Mouse (Mus musculus) forebrain, embryonic 16.5 days (tissue): ENCODE data around the gene Akip1. TPM values are rescaled to one million over a fixed set of nuclear protein-coding genes. Genes with fewer than 3 reads are reported as not detected.

ENCODE experiments used
- ATAC-seq: fragments of 200-750 bp; cut with Nextera tagmentation; 2 replicates; pipeline ENCODE4 v1.8.0; 2017; ENCODE audit warnings: mild to moderate bottlenecking, moderate library complexity
- H3K27ac ChIP-seq: fragments of 300-500 bp; sonication (generic); 2 replicates; pipeline ENCODE4 v1.5.1; 2014; ENCODE audit warnings: low read length, control low read depth
- H3K27me3 ChIP-seq: fragments of 300-500 bp; sonication (generic); replicated peaks from 2 replicates; pipeline ENCODE4 v1.6.1; 2014; ENCODE audit warnings: low read length; ENCODE audit not compliant: control insufficient read depth, insufficient read depth
- H3K36me3 ChIP-seq: fragments of 300-500 bp; sonication (generic); 2 replicates; pipeline ENCODE4 v1.6.1; 2014; ENCODE audit not compliant: control insufficient read depth, insufficient read depth
- H3K4me1 ChIP-seq: fragments of 300-500 bp; sonication (generic); replicated peaks from 2 replicates; pipeline ENCODE4 v1.6.1; 2014; ENCODE audit warnings: low read length; ENCODE audit not compliant: control insufficient read depth, insufficient read depth
- H3K4me2 ChIP-seq: fragments of 300-500 bp; sonication (generic); 2 replicates; pipeline ENCODE4 v1.6.1; 2014; ENCODE audit warnings: mild to moderate bottlenecking, low read length, control low read depth
- H3K4me3 ChIP-seq: fragments of 300-500 bp; sonication (generic); replicated peaks from 2 replicates; pipeline ENCODE4 v1.5.1; 2014; ENCODE audit warnings: mild to moderate bottlenecking, low read length, control low read depth
- H3K9ac ChIP-seq: fragments of 300-500 bp; sonication (generic); replicated peaks from 2 replicates; pipeline ENCODE4 v1.6.1; 2014; ENCODE audit warnings: low read depth, low read length, control low read depth
- H3K9me3 ChIP-seq: fragments of 300-500 bp; sonication (generic); 2 replicates; pipeline ENCODE4 v1.6.1; 2016; ENCODE audit warnings: low read length; ENCODE audit not compliant: control insufficient read depth
- WGBS: fragments of 180-500 bp; shearing (Covaris S2); extraction: QIAGEN DNeasy Blood & Tissue Kit; methylation state at CpG from one replicate; pipeline ENCODE4 v1.1.7; 2014; 5-methylcytosine and 5-hydroxymethylcytosine counted together
- polyA plus RNA-seq: library from polyadenylated mRNA; unstranded; fragments of >200 nt; fragmentation: Nextera tagmentation; extraction: Ambion mirVana; gene quantifications from 2 replicates; pipeline ENCODE4 v1.2.1, GENCODE M21; 2015

Akip1 gene
- polyA plus RNA-seq: 13.0 and 19.4 TPM in 2 replicates

DNA sequence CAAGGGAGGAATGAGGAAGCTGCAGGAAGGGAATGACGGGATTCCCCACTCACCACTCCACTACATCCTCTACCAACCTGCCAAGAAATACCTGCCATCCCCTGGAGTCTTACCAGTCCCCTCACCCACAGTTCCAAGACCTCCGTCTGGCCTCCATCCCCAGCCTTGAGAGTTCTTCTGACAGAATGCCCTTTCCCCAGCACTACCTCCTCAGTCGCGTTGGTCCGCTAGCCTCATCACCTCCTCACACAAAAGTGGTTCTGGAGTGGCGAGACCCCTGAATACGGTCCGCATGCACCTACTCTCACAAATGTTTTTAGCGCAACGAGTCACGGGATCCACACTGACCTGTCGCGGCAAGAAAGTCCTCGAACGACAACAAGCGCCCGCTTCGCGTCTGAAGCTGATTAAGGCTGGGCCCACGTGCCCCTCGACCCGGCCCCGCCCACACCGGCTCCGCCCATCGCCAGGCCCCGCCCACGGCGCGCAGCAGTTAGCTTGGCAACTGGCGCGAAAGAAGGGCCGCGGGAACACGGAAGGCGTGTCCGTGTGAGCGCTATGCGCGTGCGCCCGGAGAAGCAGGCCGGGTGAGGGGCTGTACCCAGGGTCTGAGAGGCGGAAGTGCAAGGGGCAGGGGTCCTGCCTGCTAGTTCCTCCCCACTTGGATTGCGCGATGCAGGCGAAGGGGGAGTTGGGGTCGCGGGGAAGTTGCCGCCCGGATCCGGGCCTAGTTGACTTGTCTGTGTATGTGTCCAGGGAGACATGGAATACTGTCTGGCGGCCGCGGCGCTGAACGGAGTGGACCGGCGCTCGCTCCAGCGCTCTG lies at the start of gene Akip1, which contains the start of gene St5:
Gene Akip1 (plus strand): TSS at position 501 of the 826 bp plus-strand sequence.
Gene St5 (minus strand): TSS at position 416 of the 826 bp plus-strand sequence.
- Histone ChIP-seq H3K27me3 (no peaks in the 10 kb centered on the region), H3K9me3 (no peaks in the 10 kb centered on the region), H3K4me2 (peak within 1 kb of the TSS; percentile 87), H3K36me3 (no peaks in the 10 kb centered on the region), H3K4me3 (peak within 1 kb of the TSS; percentile 85), H3K9ac (peak within 1 kb of the TSS; percentile 78), H3K27ac (peak within 1 kb of the TSS; percentile 56), H3K4me1 (peaks cover 8% of the 10 kb centered on the region; the same call in 1 of the 2 replicates)
- WGBS: under 1% methylated on average over 61 of the region's 61 CpGs
- peak; percentile 97 for ATAC-seq

DNA sequence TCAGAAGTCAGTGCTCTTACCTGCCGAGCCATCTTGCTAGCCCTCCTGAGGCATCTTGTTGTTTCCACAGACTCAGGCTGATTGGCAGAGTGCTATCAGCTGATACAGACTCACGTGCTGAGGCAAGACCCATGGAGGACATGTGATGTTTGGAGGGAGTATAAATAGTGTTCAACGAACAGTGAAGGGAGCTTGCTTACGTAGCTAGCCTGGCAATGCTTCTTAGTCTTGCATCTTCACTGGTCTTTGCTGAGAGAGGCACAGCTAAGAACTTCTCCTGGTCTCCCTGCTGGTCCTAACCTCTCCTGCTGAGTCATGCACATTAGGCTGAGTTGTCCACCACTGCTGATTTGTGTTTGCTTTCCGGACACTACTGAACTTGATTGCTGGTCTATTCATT lies 48.6 kb upstream of the Akip1 start:
- Histone ChIP-seq H3K4me1 (no peaks in the 10 kb centered on the region), H3K4me2 (no peak overlapping the region), H3K9me3 (no peaks in the 10 kb centered on the region), H3K27ac (no peak overlapping the region), H3K4me3 (no peak overlapping the region), H3K9ac (no peak overlapping the region), H3K36me3 (no peaks in the 10 kb centered on the region), H3K27me3 (no peaks in the 10 kb centered on the region)
- 80% methylated on average over 5 of the region's 5 CpGs for WGBS
- ATAC-seq: no peak

DNA sequence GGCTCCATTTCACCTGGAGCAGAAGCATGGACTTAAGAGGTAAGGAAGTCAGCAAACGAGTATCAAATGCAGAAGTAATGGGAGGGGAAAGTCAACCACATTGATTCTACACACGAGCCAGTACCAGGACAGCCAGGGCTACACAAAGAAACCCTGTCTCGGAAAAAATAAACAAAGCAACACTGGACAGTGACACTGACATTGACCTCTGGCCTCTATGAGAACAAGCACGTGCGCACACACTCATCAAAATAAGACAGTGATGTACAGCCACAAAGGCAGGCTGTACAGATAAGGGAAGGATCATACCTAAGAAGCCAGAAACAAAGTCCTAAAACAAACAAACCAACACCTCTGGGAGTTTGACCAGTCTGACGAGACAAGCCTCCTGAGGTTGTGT lies 45.6 kb upstream of the Akip1 start:
- no peak overlapping the region for H3K9ac ChIP-seq
- H3K27me3 ChIP-seq: no peaks in the 10 kb centered on the region
- H3K27ac ChIP-seq: no peak overlapping the region
- H3K4me2 ChIP-seq: no peak overlapping the region
- no peaks in the 10 kb centered on the region for H3K9me3 ChIP-seq
- 75% methylated on average over 6 of the region's 6 CpGs for WGBS
- H3K4me1 ChIP-seq: no peaks in the 10 kb centered on the region
- ATAC-seq: no peak
- no peak overlapping the region for H3K4me3 ChIP-seq
- H3K36me3 ChIP-seq: no peaks in the 10 kb centered on the region

DNA sequence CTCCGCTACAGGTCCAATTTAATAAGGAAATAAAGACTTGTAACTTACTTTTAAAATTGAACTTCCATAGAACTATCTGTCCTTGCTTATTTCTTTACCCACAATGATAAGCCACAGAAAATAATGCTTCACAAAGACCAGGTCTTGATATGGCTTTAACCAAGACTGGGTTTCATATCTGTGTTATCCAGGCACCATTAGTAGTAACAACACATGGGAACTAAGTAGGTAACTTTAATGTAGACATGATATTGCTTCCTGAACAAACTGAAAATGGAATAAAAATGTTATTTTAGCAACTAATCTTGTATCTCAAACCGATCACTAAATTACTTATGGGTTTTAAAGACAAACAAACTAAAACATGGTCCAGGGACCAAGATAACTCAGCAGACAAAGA lies 44.2 kb upstream of the Akip1 start:
- H3K9me3 ChIP-seq: no peaks in the 10 kb centered on the region
- no peaks in the 10 kb centered on the region for H3K4me1 ChIP-seq
- H3K9ac ChIP-seq: no peak overlapping the region
- no peak overlapping the region for H3K27ac ChIP-seq
- no peak overlapping the region for H3K4me3 ChIP-seq
- H3K27me3 ChIP-seq: no peaks in the 10 kb centered on the region
- H3K4me2 ChIP-seq: no peak overlapping the region
- no peak for ATAC-seq
- no peaks in the 10 kb centered on the region for H3K36me3 ChIP-seq
- WGBS: 94% methylated on average over 2 of the region's 2 CpGs

DNA sequence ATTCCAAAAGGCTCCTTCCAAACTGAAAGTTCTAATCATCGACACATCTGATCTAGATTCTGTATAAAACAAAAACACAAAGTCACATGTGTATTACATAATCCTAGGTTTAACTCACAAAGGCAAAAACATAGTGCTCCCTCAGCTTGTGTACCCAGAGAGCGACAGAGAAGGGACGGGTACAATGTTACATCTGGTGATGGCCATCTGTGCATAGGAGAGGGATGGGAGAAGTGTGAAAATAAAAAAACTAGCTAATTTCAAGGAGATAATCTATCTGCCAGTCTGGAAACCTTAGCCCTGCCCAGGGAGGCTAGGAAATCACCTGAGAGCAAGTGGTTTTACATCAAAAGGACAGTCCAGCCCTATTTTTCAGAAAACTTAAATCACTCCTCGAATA lies 40.9 kb upstream of the Akip1 start:
- no peaks in the 10 kb centered on the region for H3K4me1 ChIP-seq
- H3K36me3 ChIP-seq: no peaks in the 10 kb centered on the region
- H3K4me2 ChIP-seq: no peak overlapping the region
- 51% methylated on average over 4 of the region's 4 CpGs for WGBS
- no peaks in the 10 kb centered on the region for H3K27me3 ChIP-seq
- H3K4me3 ChIP-seq: no peak overlapping the region
- H3K9ac ChIP-seq: no peak overlapping the region
- H3K27ac ChIP-seq: no peak overlapping the region
- ATAC-seq: no peak
- H3K9me3 ChIP-seq: no peaks in the 10 kb centered on the region

DNA sequence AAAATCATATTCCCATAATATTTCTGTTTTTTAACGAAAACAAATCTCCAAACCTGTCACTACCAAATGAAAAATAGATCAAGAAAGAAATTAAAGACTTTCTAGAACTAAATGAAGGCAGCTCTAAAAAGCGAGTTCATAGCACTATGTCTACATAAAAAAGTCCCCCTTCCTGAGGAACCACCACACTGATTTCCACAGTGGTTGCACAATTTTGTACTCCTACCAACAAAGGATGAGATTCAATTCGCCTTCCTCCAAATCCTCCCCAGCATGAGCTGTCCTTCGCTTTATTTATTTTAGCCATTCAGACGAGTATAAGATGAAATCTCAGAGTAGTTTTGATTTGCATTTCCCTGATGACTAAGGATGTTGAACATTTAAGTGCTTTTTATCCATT lies 36.8 kb upstream of the Akip1 start:
- Histone ChIP-seq H3K9me3 (no peaks in the 10 kb centered on the region), H3K4me1 (peaks cover 4% of the 10 kb centered on the region), H3K4me3 (no peak overlapping the region), H3K36me3 (no peaks in the 10 kb centered on the region), H3K27ac (no peak overlapping the region), H3K9ac (no peak overlapping the region), H3K27me3 (no peaks in the 10 kb centered on the region), H3K4me2 (no peak overlapping the region)
- no peak for ATAC-seq
- WGBS: 84% methylated on average over 5 of the region's 5 CpGs

DNA sequence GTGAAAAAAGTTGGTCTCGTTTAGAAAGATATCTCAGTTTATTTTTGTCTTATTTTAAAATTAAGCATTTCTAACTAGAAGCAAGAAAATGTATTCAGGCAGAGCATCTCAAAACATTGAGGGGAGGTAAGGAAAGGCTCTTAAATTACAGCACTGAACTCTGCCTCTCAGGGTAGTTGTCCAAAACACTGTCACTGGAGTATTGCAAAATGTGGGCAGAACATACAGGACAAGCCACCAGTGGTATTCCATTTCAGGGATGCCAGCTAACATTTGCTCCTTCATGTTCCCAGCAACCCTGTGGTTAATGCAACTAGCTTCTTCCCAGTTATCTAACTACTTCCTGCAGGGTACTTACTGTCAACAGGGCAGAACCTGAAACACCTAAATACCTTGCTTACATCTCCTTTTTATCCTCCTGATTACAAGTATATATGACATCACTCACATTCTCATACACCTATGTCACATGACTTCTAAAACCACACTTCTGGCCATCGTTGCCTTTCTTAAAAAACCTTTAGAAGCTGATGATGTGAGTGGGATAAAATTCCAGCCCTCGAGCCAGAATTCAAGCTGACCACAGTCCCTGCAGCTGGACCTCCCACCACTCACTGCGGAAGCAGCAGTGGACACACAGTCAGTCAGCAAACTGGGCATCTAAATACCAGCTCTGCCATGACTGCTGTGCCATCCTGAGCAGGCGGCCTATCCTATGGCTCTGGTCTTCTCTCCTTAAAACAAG lies 33.9 kb upstream of the Akip1 start:
- Histone ChIP-seq H3K27me3 (no peaks in the 10 kb centered on the region), H3K4me2 (no peak overlapping the region), H3K27ac (no peak overlapping the region), H3K9ac (no peak overlapping the region), H3K36me3 (no peaks in the 10 kb centered on the region), H3K4me3 (no peak overlapping the region), H3K4me1 (peaks cover 9% of the 10 kb centered on the region), H3K9me3 (no peaks in the 10 kb centered on the region)
- no peak for ATAC-seq
- WGBS: 84% methylated on average over 5 of the region's 5 CpGs

DNA sequence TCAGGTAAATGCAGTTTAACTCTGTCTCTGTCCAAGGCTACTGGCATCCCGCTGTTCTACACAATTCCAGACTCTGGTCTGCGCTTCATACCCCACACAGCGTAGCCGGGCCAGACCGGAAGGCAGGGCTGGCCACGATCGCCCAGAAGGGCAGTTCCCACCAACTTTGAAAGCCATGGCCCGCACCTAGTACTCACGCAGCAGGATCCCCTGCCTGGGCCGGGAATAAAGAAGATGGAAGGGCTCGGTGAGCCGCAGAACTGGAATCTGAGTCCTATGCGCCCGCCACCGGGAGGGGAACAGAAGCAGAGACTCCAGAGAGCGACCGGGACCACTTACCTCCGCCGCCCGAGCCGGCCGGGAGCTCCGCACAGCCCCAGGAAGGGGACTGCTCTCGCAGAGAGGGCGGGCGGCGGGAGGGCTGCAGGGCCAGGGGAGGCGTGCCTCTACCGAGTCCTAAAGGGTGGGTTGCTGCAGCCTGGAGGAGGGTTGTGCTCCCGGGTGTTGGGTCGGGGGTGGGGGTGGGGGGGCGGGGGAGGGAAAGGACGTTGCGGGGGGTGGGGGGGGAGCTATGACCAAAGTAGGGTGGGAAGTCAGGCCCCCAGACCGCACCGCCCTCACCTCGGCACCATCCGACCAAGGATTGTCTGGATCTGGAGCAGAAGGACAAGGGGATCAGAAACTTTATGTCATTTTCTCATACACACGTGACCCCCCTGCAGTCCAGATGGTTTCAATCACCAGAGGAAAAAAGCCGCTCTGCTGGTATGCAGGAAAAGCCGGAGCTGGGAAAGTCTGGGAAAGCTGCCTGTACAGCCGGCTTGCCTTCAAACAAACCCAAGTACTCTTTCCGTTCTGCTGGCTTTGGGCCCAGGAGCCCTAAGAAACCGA lies 31.7 kb upstream of the Akip1 start:
- Histone ChIP-seq H3K27ac (0 out of 2 replicates have a peak overlapping the region, but pooled peaks have one; percentile 20), H3K36me3 (no peaks in the 10 kb centered on the region), H3K4me3 (peak overlapping the region; percentile 59), H3K4me1 (peaks cover 9% of the 10 kb centered on the region), H3K9me3 (no peaks in the 10 kb centered on the region), H3K9ac (peak overlapping the region; percentile 71), H3K4me2 (peak overlapping the region; percentile 89), H3K27me3 (no peaks in the 10 kb centered on the region)
- peak; percentile 95 for ATAC-seq
- under 1% methylated on average over 27 of the region's 44 CpGs for WGBS
